Mouse (Mus musculus) liver, embryonic 13.5 days (tissue): Measurements from ENCODE around the gene Foxl2. TPM values are rescaled to one million over a fixed set of nuclear protein-coding genes. Genes with fewer than 3 reads are reported as not detected.

ENCODE experiments used
- ATAC-seq: fragments of 200-750 bp; cut with Nextera tagmentation; 2 replicates; pipeline ENCODE4 v1.8.0; 2017; ENCODE audit warnings: low read depth, mild to moderate bottlenecking, moderate number of reproducible peaks, moderate library complexity
- DNase-seq: peaks from one replicate; pipeline ENCODE4 v3.0.0; 2022
- H3K27ac ChIP-seq: fragments of 300-500 bp; sonication (generic); 2 replicates; pipeline ENCODE4 v1.5.1; 2015; ENCODE audit warnings: moderate library complexity, mild to moderate bottlenecking, inconsistent platforms
- H3K27me3 ChIP-seq: fragments of 300-500 bp; sonication (generic); 2 replicates; pipeline ENCODE4 v1.6.1; 2015; ENCODE audit warnings: mild to moderate bottlenecking, inconsistent platforms
- H3K36me3 ChIP-seq: fragments of 300-500 bp; sonication (generic); 2 replicates; pipeline ENCODE4 v1.6.1; 2015; ENCODE audit warnings: mild to moderate bottlenecking, inconsistent platforms
- H3K4me1 ChIP-seq: fragments of 300-500 bp; sonication (generic); replicated peaks from 2 replicates; pipeline ENCODE4 v1.6.1; 2015; ENCODE audit warnings: inconsistent platforms
- H3K4me2 ChIP-seq: fragments of 300-500 bp; sonication (generic); 2 replicates; pipeline ENCODE4 v1.6.1; 2015; ENCODE audit warnings: inconsistent platforms, mild to moderate bottlenecking, moderate library complexity
- H3K4me3 ChIP-seq: fragments of 300-500 bp; sonication (generic); replicated peaks from 2 replicates; pipeline ENCODE4 v1.5.1; 2015; ENCODE audit warnings: mild to moderate bottlenecking, inconsistent platforms
- H3K9ac ChIP-seq: fragments of 300-500 bp; sonication (generic); 2 replicates; pipeline ENCODE4 v1.6.1; 2015; ENCODE audit warnings: mild to moderate bottlenecking, inconsistent platforms
- H3K9me3 ChIP-seq: fragments of 300-500 bp; sonication (generic); replicated peaks from 2 replicates; pipeline ENCODE4 v1.6.1; 2016; ENCODE audit warnings: inconsistent platforms
- WGBS: fragments of 180-500 bp; shearing (Covaris S2); methylation state at CpG from one replicate; pipeline ENCODE4 v1.1.7; 2015; ENCODE audit not compliant: insufficient replicate concordance; 5-methylcytosine and 5-hydroxymethylcytosine counted together
- polyA plus RNA-seq: library from polyadenylated mRNA; unstranded; fragments of >200 nt; fragmentation: Nextera tagmentation; extraction: Ambion mirVana; gene quantifications from 2 replicates; pipeline ENCODE4 v1.2.1, GENCODE M21; 2015

The Foxl2 gene
- polyA plus RNA-seq, 1 experiment from 2014 or later: not detected

DNA sequence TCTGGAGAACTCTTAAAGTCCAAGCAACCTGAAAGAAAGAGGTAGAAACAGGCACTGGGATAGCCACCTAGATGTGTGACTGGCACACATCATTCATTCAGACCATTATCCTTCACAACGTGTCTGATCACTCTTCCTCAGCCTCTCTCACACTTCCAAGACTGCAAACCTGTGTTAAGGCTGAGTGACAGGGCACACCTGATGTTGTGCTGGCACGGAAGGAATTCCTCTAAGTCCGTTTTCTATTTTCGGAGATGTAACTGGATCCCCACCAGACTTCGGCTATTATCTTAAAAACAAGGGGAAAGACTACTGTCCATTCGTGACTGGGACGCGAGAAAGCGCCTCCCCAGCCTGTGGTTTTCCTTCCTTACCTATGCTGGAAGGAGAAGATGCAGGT is 1.3 kb upstream of the Foxl2 start:
- Histone ChIP-seq H3K27ac (no peak overlapping the region), H3K9ac (no peak overlapping the region), H3K36me3 (no peaks in the 10 kb centered on the region), H3K4me1 (peaks cover 22% of the 10 kb centered on the region), H3K4me3 (no peak overlapping the region), H3K9me3 (no peaks in the 10 kb centered on the region), H3K4me2 (no peak overlapping the region), H3K27me3 (peaks cover 96% of the 10 kb centered on the region)
- WGBS: 2% methylated on average over 9 of the region's 9 CpGs
- no peak for ATAC-seq
- DNase-seq: no peak

DNA sequence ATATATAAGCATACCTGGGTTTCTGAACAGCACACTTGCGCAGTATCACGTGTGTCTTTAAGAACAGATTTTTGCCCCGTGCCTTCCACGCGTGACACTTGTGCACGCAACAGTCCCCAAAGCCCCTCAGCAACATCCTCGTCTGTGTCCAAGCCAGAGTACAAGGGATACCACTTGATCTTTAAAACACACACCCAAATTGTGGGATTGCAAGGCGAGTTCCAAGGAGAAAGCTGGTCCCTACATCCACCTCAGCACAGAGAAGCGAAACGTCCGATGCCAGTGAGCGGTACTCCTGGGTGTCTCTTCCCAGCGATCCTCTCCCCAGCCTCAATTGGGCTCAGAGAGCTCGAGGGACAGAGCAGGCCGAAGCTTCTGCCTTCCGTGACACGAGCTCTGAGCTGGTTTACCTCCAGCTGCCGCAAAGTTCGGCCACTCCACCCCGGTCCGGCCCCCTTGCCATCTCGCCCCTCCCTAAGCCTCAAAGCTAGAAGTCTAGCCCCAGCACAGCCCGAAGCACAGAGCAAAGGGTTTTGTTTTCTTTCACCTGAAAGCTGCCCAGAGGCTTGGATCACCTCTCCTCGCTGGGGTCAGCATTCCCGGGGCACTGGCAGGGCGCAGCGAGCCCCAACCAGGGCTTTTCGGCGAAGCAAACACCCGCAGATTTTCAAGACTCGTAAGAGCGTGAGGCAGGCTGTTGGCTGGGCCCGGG is 541 bp upstream of the Foxl2 start:
- WGBS: 3% methylated on average over 33 of the region's 33 CpGs
- peaks cover 98% of the 10 kb centered on the region for H3K27me3 ChIP-seq
- no peaks in the 10 kb centered on the region for H3K9me3 ChIP-seq
- H3K27ac ChIP-seq: no peak overlapping the region
- no peak overlapping the region for H3K9ac ChIP-seq
- H3K4me1 ChIP-seq: peaks cover 22% of the 10 kb centered on the region
- peak overlapping the region; percentile 56 for H3K4me2 ChIP-seq
- H3K4me3 ChIP-seq: peak overlapping the region; percentile 36
- no peak for DNase-seq
- H3K36me3 ChIP-seq: no peaks in the 10 kb centered on the region
- ATAC-seq: no peak

DNA sequence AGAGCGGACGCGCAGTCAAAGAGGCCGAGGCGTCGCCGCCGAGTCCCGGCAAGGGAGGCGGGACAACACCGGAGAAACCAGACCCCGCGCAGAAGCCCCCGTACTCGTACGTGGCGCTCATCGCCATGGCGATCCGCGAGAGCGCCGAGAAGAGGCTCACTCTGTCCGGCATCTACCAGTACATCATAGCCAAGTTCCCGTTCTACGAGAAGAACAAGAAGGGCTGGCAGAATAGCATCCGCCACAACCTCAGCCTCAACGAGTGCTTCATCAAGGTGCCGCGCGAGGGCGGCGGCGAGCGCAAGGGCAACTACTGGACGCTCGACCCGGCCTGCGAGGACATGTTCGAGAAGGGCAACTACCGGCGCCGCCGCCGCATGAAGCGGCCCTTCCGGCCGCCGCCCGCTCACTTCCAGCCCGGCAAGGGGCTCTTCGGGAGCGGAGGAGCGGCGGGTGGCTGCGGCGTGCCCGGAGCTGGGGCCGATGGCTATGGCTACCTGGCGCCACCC is 682 bp downstream of the Foxl2 start:
- no peaks in the 10 kb centered on the region for H3K9me3 ChIP-seq
- H3K4me3 ChIP-seq: peak overlapping the region; percentile 36
- WGBS: 1% methylated on average over 53 of the region's 60 CpGs
- peaks cover 22% of the 10 kb centered on the region for H3K4me1 ChIP-seq
- peak overlapping the region; percentile 56 for H3K4me2 ChIP-seq
- H3K27ac ChIP-seq: no peak overlapping the region
- H3K27me3 ChIP-seq: peaks cover 100% of the 10 kb centered on the region
- DNase-seq: no peak
- H3K9ac ChIP-seq: no peak overlapping the region
- H3K36me3 ChIP-seq: no peaks in the 10 kb centered on the region
- no peak for ATAC-seq

DNA sequence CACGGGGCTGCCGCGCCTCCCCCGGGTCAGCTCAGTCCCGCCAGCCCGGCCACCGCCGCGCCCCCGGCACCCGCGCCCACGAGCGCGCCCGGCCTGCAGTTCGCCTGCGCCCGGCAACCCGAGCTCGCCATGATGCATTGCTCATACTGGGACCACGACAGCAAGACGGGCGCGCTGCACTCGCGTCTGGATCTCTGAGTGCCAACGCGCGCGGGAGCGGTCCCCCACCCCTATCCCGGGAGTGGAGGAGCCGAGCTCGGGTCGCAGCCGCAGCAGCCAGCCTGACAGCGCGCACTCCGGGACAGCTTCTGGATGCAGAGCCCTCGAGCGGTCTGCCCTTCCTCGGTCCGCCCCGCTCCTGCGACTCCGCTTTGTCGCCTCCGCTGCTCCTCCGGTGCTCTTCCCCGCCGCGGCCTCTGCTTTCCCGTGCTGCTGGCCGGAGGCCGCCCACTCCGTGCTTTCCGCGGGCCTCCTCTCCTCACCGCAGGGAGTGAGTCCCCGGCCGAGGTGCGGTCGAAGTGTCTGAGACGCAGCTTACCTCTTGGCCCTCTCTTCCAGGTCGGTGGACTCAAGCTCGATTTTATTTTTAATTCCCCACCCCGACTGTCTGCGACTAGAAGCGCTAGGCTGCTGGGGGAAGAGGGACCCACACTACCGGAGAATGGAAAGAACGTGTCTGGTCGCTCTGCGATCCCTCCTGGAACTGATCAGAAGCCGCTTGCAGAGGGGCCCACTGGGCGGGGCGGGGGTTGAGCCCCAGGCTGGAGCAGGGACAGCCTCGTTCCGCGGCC is 1.7 kb downstream of the Foxl2 start:
- DNase-seq: no peak
- peak overlapping the region; percentile 56 for H3K4me2 ChIP-seq
- H3K27me3 ChIP-seq: peaks cover 100% of the 10 kb centered on the region
- H3K9me3 ChIP-seq: no peaks in the 10 kb centered on the region
- WGBS: 1% methylated on average over 69 of the region's 80 CpGs
- H3K9ac ChIP-seq: no peak overlapping the region
- H3K4me1 ChIP-seq: peaks cover 22% of the 10 kb centered on the region
- no peak for ATAC-seq
- H3K27ac ChIP-seq: no peak overlapping the region
- H3K4me3 ChIP-seq: peak overlapping the region; percentile 36
- no peaks in the 10 kb centered on the region for H3K36me3 ChIP-seq

DNA sequence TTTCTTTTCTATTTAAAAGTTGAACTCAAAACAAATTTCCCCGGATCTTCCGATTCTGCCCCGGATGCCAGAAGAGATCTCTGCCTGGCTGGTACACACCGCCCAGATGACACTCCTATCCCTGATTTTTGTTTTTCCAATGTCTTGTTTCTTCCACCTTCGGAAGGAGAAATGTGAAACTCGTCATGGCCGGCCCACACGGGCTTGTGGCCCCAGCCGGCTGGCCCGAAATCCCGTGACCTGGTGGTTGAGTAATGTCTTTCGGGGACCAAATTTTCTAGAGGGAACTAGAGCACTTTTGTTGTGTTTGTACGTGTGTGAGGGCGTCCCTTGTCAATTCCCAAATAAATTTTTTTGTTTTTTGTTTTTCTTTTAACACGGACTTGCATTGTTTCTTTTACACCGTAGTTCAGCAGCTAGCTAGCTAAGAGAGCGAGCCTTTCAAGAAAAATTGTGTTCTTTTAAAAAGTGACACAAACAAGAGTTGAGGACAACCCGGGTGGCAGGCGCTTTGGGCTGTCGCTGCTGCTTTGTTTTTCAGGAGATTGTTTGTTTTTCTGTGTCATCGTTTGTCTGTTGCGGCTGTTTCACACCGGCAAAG is 2.8 kb downstream of the Foxl2 start:
- ATAC-seq (no peak), DNase-seq (no peak)
- Histone ChIP-seq H3K9ac (no peak overlapping the region), H3K4me1 (peaks cover 22% of the 10 kb centered on the region), H3K27ac (no peak overlapping the region), H3K36me3 (no peaks in the 10 kb centered on the region), H3K27me3 (peaks cover 100% of the 10 kb centered on the region), H3K9me3 (no peaks in the 10 kb centered on the region), H3K4me2 (no peak overlapping the region), H3K4me3 (no peak overlapping the region)
- WGBS: 2% methylated on average over 23 of the region's 23 CpGs

DNA sequence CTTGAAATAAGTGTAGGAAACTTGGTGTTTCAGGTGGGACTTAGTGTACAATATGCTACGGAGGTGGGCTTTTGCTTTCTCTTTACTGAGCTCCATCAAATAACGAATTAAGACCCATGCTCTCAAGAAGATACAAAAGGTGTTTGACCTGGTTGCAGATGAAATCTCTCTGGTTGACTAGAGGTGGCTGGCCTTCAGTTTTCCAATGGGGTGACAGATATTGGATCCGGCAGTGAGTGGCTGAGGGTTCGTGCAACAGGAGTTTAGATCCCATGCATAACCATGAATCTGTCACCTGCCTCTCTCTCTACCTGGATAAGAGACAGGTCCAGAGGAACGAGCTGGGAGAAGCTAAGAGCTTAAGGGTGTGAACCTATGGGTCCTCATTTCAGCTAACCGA is 3.5 kb downstream of the Foxl2 start:
- no peak for DNase-seq
- 5% methylated on average over 6 of the region's 6 CpGs for WGBS
- peaks cover 100% of the 10 kb centered on the region for H3K27me3 ChIP-seq
- H3K27ac ChIP-seq: no peak overlapping the region
- peaks cover 22% of the 10 kb centered on the region for H3K4me1 ChIP-seq
- H3K36me3 ChIP-seq: no peaks in the 10 kb centered on the region
- no peak overlapping the region for H3K4me2 ChIP-seq
- no peaks in the 10 kb centered on the region for H3K9me3 ChIP-seq
- ATAC-seq: no peak
- H3K4me3 ChIP-seq: no peak overlapping the region
- no peak overlapping the region for H3K9ac ChIP-seq

DNA sequence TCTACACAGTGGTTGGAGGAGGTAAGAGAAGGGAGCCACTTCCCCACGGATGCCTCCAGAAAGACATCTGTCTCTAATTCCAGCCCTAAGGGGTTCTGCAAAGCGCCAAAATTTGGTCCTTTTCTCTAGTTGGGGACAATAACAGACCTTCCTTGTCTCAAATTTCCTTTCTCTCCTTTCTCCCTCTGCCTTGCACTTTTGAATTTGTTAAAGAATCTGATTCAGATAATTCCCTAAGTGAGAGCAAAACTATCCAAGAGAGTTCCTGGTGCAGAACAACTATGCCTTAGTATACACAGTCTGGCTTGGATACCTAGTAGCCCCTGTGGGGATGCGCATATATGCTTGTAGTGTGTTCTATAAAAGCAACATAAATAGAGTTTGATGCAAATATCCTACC is 4.8 kb downstream of the Foxl2 start:
- H3K27ac ChIP-seq: no peak overlapping the region
- ATAC-seq (no peak), DNase-seq (no peak)
- H3K36me3 ChIP-seq: no peaks in the 10 kb centered on the region
- H3K4me1 ChIP-seq: peaks cover 22% of the 10 kb centered on the region
- H3K9ac ChIP-seq: no peak overlapping the region
- no peak overlapping the region for H3K4me2 ChIP-seq
- WGBS: 22% methylated on average over 3 of the region's 3 CpGs
- H3K4me3 ChIP-seq: no peak overlapping the region
- H3K9me3 ChIP-seq: no peaks in the 10 kb centered on the region
- peaks cover 100% of the 10 kb centered on the region for H3K27me3 ChIP-seq

DNA sequence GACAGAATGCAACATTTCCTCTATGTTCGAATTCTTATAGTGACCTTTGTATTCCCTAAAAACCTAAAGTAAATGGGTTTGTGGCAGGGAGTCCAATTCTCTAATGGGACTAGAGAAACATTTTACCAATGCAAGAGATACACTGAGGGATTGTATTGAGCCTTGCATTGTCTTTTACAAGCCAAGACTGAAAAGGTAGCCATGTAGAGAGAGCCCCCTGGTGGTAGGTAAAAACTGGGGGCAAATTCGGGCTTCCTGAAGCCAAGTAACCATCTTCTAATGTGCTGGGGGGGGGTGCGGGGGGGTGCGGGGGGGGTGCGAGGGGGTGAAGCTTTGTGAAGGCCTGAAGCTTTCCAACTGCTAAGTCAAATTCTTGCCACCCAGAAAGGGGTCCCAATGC is 5.3 kb downstream of the Foxl2 start:
- no peak for ATAC-seq
- Histone ChIP-seq H3K27me3 (peaks cover 100% of the 10 kb centered on the region), H3K36me3 (no peaks in the 10 kb centered on the region), H3K4me1 (peaks cover 17% of the 10 kb centered on the region), H3K4me2 (no peak overlapping the region), H3K9me3 (no peaks in the 10 kb centered on the region), H3K9ac (no peak overlapping the region), H3K4me3 (no peak overlapping the region), H3K27ac (no peak overlapping the region)
- no peak for DNase-seq
- 13% methylated on average over 5 of the region's 5 CpGs for WGBS

DNA sequence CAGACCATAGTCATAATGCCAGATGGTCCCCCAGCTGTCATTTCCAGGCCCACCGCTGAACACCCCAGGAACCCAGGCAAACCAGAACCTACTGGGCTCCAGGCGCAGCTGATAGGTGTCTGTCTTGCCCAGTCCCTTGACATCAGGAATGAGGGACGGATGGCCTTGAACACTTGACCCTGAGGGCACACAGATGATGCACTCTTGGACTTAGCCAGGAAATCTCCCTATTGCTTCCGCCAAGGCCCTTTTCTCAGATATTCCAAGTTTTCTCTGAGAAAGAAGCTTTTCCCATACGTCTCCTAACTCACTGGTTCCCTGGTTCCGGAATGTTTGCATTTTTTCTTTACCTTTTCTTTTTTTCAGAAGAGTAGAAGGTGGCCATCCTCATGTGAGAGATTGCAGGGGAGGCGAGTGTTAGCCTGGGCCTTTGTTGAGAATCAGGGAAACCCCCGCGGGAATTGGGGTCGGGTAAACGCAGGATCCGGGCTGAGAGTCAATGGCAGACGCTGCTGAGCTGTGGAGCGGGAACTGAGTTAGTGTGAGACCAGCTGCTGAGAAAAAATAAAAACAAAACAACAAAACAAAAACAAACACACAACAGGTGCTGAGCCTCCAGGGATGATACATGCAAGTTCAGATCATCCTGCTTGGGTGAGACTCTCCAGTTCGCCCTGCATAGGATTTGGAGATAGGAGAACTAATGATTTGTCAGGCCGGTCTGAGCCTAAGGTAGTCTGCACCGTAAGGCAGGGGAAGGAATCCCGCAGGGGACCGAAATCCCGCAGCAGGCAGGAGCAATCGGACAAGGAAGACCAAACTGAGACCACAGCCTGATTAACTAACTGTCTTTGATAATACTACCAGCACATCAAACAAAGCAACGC is 6.7 kb downstream of the Foxl2 start:
- DNase-seq (no peak), ATAC-seq (no peak)
- H3K4me3 ChIP-seq: no peak overlapping the region
- 11% methylated on average over 22 of the region's 22 CpGs for WGBS
- no peaks in the 10 kb centered on the region for H3K9me3 ChIP-seq
- peaks cover 96% of the 10 kb centered on the region for H3K27me3 ChIP-seq
- no peak overlapping the region for H3K27ac ChIP-seq
- H3K4me2 ChIP-seq: no peak overlapping the region
- H3K36me3 ChIP-seq: no peaks in the 10 kb centered on the region
- peaks cover 4% of the 10 kb centered on the region; the same call in 1 of the 2 replicates for H3K4me1 ChIP-seq
- no peak overlapping the region for H3K9ac ChIP-seq

DNA sequence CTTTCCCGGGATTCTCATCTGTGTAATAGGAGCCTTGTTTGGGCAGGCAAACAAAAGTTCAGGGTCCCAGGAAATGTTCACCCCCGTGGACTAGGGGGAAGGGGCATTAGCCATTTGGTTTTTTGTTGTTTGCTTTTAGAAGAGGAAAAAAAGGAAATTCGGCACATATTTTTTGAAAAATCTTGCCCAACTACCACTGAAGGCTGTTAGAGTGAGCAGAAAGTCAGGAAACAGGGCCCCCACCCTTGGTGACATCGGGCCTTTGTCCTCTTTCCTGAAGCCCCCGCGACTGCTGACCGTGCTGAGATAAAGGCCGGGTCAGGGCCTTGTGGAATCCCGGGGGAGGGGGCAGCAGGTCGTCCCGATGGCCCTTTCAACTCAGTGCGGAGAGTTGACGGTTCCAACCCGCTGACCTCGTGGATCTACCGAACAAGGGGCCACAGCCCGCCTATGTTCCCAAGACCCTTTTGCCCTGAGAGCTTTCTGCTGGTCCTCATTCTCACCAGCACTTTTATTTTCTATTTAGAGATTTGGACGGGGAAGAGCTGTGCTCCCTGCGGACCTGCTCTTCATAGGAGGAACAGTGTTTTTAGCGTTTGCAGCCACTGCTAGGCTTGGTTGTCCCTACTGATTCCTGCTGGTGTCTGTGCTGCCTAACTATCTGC is 7.5 kb downstream of the Foxl2 start:
- 1% methylated on average over 20 of the region's 20 CpGs for WGBS
- DNase-seq (no peak), ATAC-seq (no peak)
- H3K27ac ChIP-seq: no peak overlapping the region
- H3K27me3 ChIP-seq: peaks cover 96% of the 10 kb centered on the region
- no peaks in the 10 kb centered on the region for H3K36me3 ChIP-seq
- H3K4me2 ChIP-seq: no peak overlapping the region
- no peak overlapping the region for H3K4me3 ChIP-seq
- H3K4me1 ChIP-seq: no peaks in the 10 kb centered on the region
- no peak overlapping the region for H3K9ac ChIP-seq
- no peaks in the 10 kb centered on the region for H3K9me3 ChIP-seq
